Mouse (Mus musculus) c-Kit-positive CD71-negative TER-119-negative erythroid progenitor cells, embryonic 14.5 days (primary cell): ENCODE measurements around the gene Isca2.

Source experiments
- DNase-seq: peaks from one replicate; pipeline ENCODE4 v3.0.0-alpha.2; 2013; ENCODE audit warnings: low read depth

Isca2 gene

GRCm38 (mm10) chr12:84818496-84818895 is 45.4 kb downstream of the Isca2 start:
- no peak for DNase-seq

GRCm38 (mm10) chr12:84819236-84820168 is 46.5 kb downstream of the Isca2 start:
- DNase-seq: no peak

GRCm38 (mm10) chr12:84823601-84824000 is 50.5 kb downstream of the Isca2 start:
- no peak for DNase-seq

GRCm38 (mm10) chr12:84824203-84824602 is 51.2 kb downstream of the Isca2 start:
- DNase-seq: no peak
